Mouse (Mus musculus): ENCODE measurements around the gene Gpr152.

DNA sequence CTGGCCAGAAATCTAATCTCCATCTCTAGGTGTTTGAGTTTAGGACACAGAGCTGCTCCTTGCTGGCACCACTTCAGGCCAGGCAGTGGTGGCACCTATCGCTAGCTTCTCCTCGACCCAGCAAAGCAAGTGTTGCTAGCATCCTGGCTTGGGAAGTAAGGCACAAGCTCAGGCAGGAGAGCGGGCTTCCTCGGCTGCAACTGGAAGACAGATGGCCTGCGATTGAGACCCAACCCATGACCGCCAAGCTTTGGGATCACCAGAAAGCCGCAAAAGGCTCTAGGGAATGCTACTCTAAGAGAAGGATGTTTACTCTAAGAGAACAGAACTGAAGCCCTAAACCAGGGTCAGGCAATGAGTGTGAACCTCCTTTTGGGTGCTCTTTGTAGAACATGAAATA, 10.1 kb upstream of the Gpr152 start:
- no peak for TF ChIP-seq CTCF (conservative IDR thresholded peaks at IDR 0.05; ENCODE audit: low read length)
- TF ChIP-seq NANOG (IDR thresholded peaks at IDR 0.05; ENCODE audit: borderline replicate concordance, low read length): no peak

All from E14TG2a.4 (cell line).